Mouse (Mus musculus) MEL-GATA-1-ER (cell line): ENCODE measurements around the gene Nat8f3.
"Not testable (repeated sequence)": the region's sequence is repeated elsewhere in the genome, so short reads cannot be mapped to it uniquely, and the experiment has no call there.

Experiments used
- DNase-seq: peaks from one replicate; pipeline ENCODE4 v3.0.0-alpha.2; 2012; ENCODE audit warnings: low read depth; ENCODE audit errors: extremely low read depth

The Nat8f3 gene

GRCm38 (mm10) chr6:85765532-85765931 lies at the start of gene Nat8f3:
Nat8f3 (minus strand) TSS chr6:85765754.
- DNase-seq = not testable (repeated sequence)

- no peak for DNase-seq
These were observed 47.8 kb upstream of the Nat8f3 start for GRCm38 (mm10) chr6:85813339-85813738.

GRCm38 (mm10) chr6:85810942-85811537 lies 45.5 kb upstream of the Nat8f3 start:
- DNase-seq = not testable (repeated sequence)

- DNase-seq = not testable (repeated sequence)
These were observed 45.0 kb upstream of the Nat8f3 start for GRCm38 (mm10) chr6:85810514-85810913.

GRCm38 (mm10) chr6:85809784-85810183 lies 44.2 kb upstream of the Nat8f3 start:
- DNase-seq = not testable (repeated sequence)

- DNase-seq = not testable (repeated sequence)
These were observed 37.6 kb upstream of the Nat8f3 start for GRCm38 (mm10) chr6:85803180-85803579.

- DNase-seq = not testable (repeated sequence)
These were observed 2.2 kb downstream of the Nat8f3 start for GRCm38 (mm10) chr6:85763127-85764070.

- DNase-seq = not testable (repeated sequence)
These were observed 2.9 kb downstream of the Nat8f3 start for GRCm38 (mm10) chr6:85762678-85763077.

GRCm38 (mm10) chr6:85755705-85756249 lies 9.8 kb downstream of the Nat8f3 start:
- DNase-seq = not testable (repeated sequence)

GRCm38 (mm10) chr6:85713105-85713504 lies 52.4 kb downstream of the Nat8f3 start, which contains the start of gene Nat8f7:
Nat8f7 (minus strand) TSS chr6:85713205.
- not testable (repeated sequence) for DNase-seq

- DNase-seq = not testable (repeated sequence)
These were observed 55.9 kb downstream of the Nat8f3 start for GRCm38 (mm10) chr6:85709607-85710006.

- DNase-seq = not testable (repeated sequence)
These were observed 56.3 kb downstream of the Nat8f3 start for GRCm38 (mm10) chr6:85709206-85709605.

- DNase-seq = not testable (repeated sequence)
These were observed 63.6 kb downstream of the Nat8f3 start for GRCm38 (mm10) chr6:85701943-85702342.
